Mouse (Mus musculus): Measurements from ENCODE around the gene Rdm1. TPM values are rescaled to one million over a fixed set of nuclear protein-coding genes. Genes with fewer than 3 reads are reported as not detected.

Gene Rdm1
- polyA plus RNA-seq, 1 experiment from 2014 or later, result 18.9 TPM

DNA sequence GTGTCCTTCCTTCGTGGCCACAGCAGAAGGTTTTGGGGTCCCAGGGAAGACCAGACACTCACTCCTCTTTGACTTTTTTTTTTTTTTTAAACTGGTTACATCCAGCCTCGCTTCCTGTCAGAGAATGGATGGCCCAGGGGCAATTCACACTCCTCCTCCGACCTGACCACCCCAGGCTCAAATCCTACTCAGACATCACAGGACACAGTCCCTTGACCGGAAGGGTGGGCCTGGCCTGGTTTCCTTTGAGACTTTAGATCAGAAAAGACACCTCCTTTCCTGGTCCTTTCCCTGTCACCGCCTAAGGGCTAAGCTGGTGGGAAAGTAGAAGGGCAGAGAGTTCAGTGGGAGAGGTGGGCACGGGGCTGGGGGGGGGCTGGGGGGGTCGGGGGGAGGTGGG is 52.9 kb downstream of the Rdm1 start:
- H3K9me3 ChIP-seq (ENCODE audit: control insufficient read depth, low read length), result no peaks in the 10 kb centered on the region
- 56% methylated on average over 6 of the region's 7 CpGs for WGBS
- H3K4me3 ChIP-seq (ENCODE audit: low read depth, low read length), result no peak overlapping the region
- TF ChIP-seq EP300 (optimal IDR thresholded peaks at IDR 0.05) (no peak), CTCF (IDR thresholded peaks at IDR 0.05; ENCODE audit: low read depth) (no peak)
- no peaks in the 10 kb centered on the region for H3K27me3 ChIP-seq (ENCODE audit: control insufficient read depth, insufficient read depth, low read length)
- no peak overlapping the region for H3K27ac ChIP-seq (replicated peaks)
- no peaks in the 10 kb centered on the region for H3K36me3 ChIP-seq (ENCODE audit: control insufficient read depth, insufficient read depth, low read length)
- no peak overlapping the region for H3K9ac ChIP-seq (ENCODE audit: low read length)
- no peak overlapping the region for H3K4me2 ChIP-seq (replicated peaks; ENCODE audit: low read depth)
- DNase-seq (ENCODE audit: low spot score) (no peak), ATAC-seq (ENCODE audit: low FRiP score, low TSS enrichment) (no peak)
- H3K4me1 ChIP-seq (replicated peaks; ENCODE audit: control insufficient read depth, insufficient read depth), result no peaks in the 10 kb centered on the region

- DNase-seq (ENCODE audit: low spot score) (no peak), ATAC-seq (ENCODE audit: low FRiP score, low TSS enrichment) (no peak)
- H3K27me3 ChIP-seq (ENCODE audit: control insufficient read depth, insufficient read depth, low read length), result no peaks in the 10 kb centered on the region
- H3K9ac ChIP-seq (ENCODE audit: low read length), result no peak overlapping the region
- H3K9me3 ChIP-seq (ENCODE audit: control insufficient read depth, low read length), result no peaks in the 10 kb centered on the region
- H3K4me2 ChIP-seq (replicated peaks; ENCODE audit: low read depth), result no peak overlapping the region
- TF ChIP-seq EP300 (optimal IDR thresholded peaks at IDR 0.05) (no peak), CTCF (IDR thresholded peaks at IDR 0.05; ENCODE audit: low read depth) (no peak)
- peak overlapping the region; percentile 8; the same call in 1 of the 2 replicates for H3K27ac ChIP-seq (replicated peaks)
- no peaks in the 10 kb centered on the region for H3K36me3 ChIP-seq (ENCODE audit: control insufficient read depth, insufficient read depth, low read length)
- no peak overlapping the region for H3K4me3 ChIP-seq (ENCODE audit: low read depth, low read length)
- H3K4me1 ChIP-seq (replicated peaks; ENCODE audit: control insufficient read depth, insufficient read depth), result no peaks in the 10 kb centered on the region
- 53% methylated on average over 3 of the region's 3 CpGs for WGBS
Observed at GRCm38 (mm10) chr11:101680634-101681325, 53.8 kb downstream of the Rdm1 start.

GRCm38 (mm10) chr11:101681968-101682367 is 55.0 kb downstream of the Rdm1 start:
- Histone ChIP-seq H3K4me3 (ENCODE audit: low read depth, low read length) (no peak overlapping the region), H3K4me1 (replicated peaks; ENCODE audit: control insufficient read depth, insufficient read depth) (no peaks in the 10 kb centered on the region), H3K27ac (replicated peaks) (no peak overlapping the region), H3K4me2 (replicated peaks; ENCODE audit: low read depth) (no peak overlapping the region), H3K36me3 (ENCODE audit: control insufficient read depth, insufficient read depth, low read length) (no peaks in the 10 kb centered on the region), H3K27me3 (ENCODE audit: control insufficient read depth, insufficient read depth, low read length) (no peaks in the 10 kb centered on the region), H3K9ac (ENCODE audit: low read length) (no peak overlapping the region), H3K9me3 (ENCODE audit: control insufficient read depth, low read length) (no peaks in the 10 kb centered on the region)
- DNase-seq (ENCODE audit: low spot score) (no peak), ATAC-seq (ENCODE audit: low FRiP score, low TSS enrichment) (no peak)
- no peak for TF ChIP-seq CTCF (IDR thresholded peaks at IDR 0.05; ENCODE audit: low read depth)
- TF ChIP-seq EP300 (optimal IDR thresholded peaks at IDR 0.05), result no peak
- 91% methylated on average over 1 of the region's 1 CpGs for WGBS

DNA sequence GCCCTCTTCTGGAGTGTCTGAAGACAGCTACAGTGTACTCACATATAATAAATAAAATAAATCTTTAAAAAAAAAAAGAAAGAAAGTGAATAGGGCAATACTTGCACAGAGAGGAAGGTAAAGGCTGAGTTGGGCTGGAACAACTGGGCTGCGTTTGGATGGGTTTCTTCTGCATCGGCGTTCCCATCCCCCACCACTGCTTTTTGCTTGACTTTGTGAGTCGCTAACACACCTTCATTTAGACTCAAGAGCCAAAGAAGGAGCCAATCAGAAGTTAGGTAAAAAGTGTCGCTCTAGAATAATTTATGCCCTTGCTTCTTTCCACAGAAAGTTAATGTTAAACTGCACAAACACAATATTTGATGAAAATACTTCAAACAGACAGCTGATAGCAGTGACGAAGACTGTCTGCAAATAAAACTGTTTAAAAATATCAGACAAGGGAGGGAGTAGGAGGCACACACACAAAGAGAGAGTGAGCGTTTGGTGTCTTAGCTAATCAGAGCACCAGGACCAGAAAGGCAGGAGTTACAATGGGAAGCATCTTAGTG is 55.5 kb downstream of the Rdm1 start:
- no peak overlapping the region for H3K4me3 ChIP-seq (ENCODE audit: low read depth, low read length)

More for the DNA sequence above, 55.5 kb downstream of the Rdm1 start:
- Histone ChIP-seq H3K36me3 (ENCODE audit: control insufficient read depth, insufficient read depth, low read length) (no peaks in the 10 kb centered on the region), H3K4me2 (replicated peaks; ENCODE audit: low read depth) (no peak overlapping the region), H3K27ac (replicated peaks) (no peak overlapping the region), H3K4me1 (replicated peaks; ENCODE audit: control insufficient read depth, insufficient read depth) (no peaks in the 10 kb centered on the region), H3K9ac (ENCODE audit: low read length) (no peak overlapping the region), H3K27me3 (ENCODE audit: control insufficient read depth, insufficient read depth, low read length) (no peaks in the 10 kb centered on the region), H3K9me3 (ENCODE audit: control insufficient read depth, low read length) (no peaks in the 10 kb centered on the region)
- no peak for DNase-seq (ENCODE audit: low spot score)
- no peak for TF ChIP-seq CTCF (IDR thresholded peaks at IDR 0.05; ENCODE audit: low read depth)
- TF ChIP-seq EP300 (optimal IDR thresholded peaks at IDR 0.05), result no peak
- WGBS, result 52% methylated on average over 7 of the region's 7 CpGs
- no peak for ATAC-seq (ENCODE audit: low FRiP score, low TSS enrichment)

Other genes starting within 250 kb of the Rdm1 start
- 29.8 and 30.0 TPM in 2 replicates for gene Aarsd1, start 209.6 kb upstream of the Rdm1 start, polyA plus RNA-seq (2015; fragmentation: Nextera tagmentation; extraction: Ambion mirVana)
- gene Gm27029, start 202.4 kb upstream of the Rdm1 start, polyA plus RNA-seq (2015; fragmentation: Nextera tagmentation; extraction: Ambion mirVana), result 3.1 TPM in 2 replicates
- 11.3 and 11.5 TPM in 2 replicates for gene Rundc1, start 202.1 kb upstream of the Rdm1 start, polyA plus RNA-seq (2015; fragmentation: Nextera tagmentation; extraction: Ambion mirVana)
- 11.1 and 13.4 TPM in 2 replicates for gene Ptges3l, start 201.9 kb upstream of the Rdm1 start, polyA plus RNA-seq (2015; fragmentation: Nextera tagmentation; extraction: Ambion mirVana)
- gene Rpl27, start 184.9 kb upstream of the Rdm1 start, polyA plus RNA-seq (2015; fragmentation: Nextera tagmentation; extraction: Ambion mirVana), result 317 and 371 TPM in 2 replicates
- 37.4 and 37.5 TPM in 2 replicates for gene Ifi35, start 178.8 kb upstream of the Rdm1 start, polyA plus RNA-seq (2015; fragmentation: Nextera tagmentation; extraction: Ambion mirVana)
- 15.3 and 16.1 TPM in 2 replicates for gene Rnd2, start 162.2 kb upstream of the Rdm1 start, polyA plus RNA-seq (2015; fragmentation: Nextera tagmentation; extraction: Ambion mirVana)
- 63.4 and 71.1 TPM in 2 replicates for gene Vat1, start 161.0 kb upstream of the Rdm1 start, polyA plus RNA-seq (2015; fragmentation: Nextera tagmentation; extraction: Ambion mirVana)
- gene Brca1, start 75.2 kb upstream of the Rdm1 start, polyA plus RNA-seq (2015; fragmentation: Nextera tagmentation; extraction: Ambion mirVana), result 1.1 and 2.5 TPM in 2 replicates
- gene Nbr1, start 75.0 kb upstream of the Rdm1 start, polyA plus RNA-seq (2015; fragmentation: Nextera tagmentation; extraction: Ambion mirVana), result 34.5 TPM in 2 replicates
- 10.0 TPM in 2 replicates for gene Tmem106a, start 45.0 kb upstream of the Rdm1 start, polyA plus RNA-seq (2015; fragmentation: Nextera tagmentation; extraction: Ambion mirVana)
- 0.13 TPM in 1 of 2 replicates, not detected in the other for gene Gm11634, start 27.9 kb upstream of the Rdm1 start, polyA plus RNA-seq (2015; fragmentation: Nextera tagmentation; extraction: Ambion mirVana)
- gene Arl4d, start 38.3 kb downstream of the Rdm1 start, polyA plus RNA-seq (2015; fragmentation: Nextera tagmentation; extraction: Ambion mirVana), result 9.5 and 10.0 TPM in 2 replicates
- gene Dhx8, start 105.7 kb downstream of the Rdm1 start, polyA plus RNA-seq (2015; fragmentation: Nextera tagmentation; extraction: Ambion mirVana), result 12.6 and 12.8 TPM in 2 replicates
- 1.8 and 2.0 TPM in 2 replicates for gene Etv4, start 158.2 kb downstream of the Rdm1 start, polyA plus RNA-seq (2015; fragmentation: Nextera tagmentation; extraction: Ambion mirVana)